Mouse (Mus musculus): ENCODE measurements around the gene Tmtc1. TPM values are rescaled to one million over a fixed set of nuclear protein-coding genes. Genes with fewer than 3 reads are reported as not detected.

Gene Tmtc1
- polyA plus RNA-seq, 1 experiment from 2014 or later: 0.66 TPM

GRCm38 (mm10) chr6:148387990-148388389, 56.2 kb downstream of the Tmtc1 start:
- no peak for ATAC-seq
- H3K4me3 ChIP-seq (ENCODE audit: low read length): no peak overlapping the region
- H3K4me2 ChIP-seq (ENCODE audit: low read depth, low read length): no peak overlapping the region
- H3K4me1 ChIP-seq (ENCODE audit: control insufficient read depth, insufficient read depth, low read length): peaks cover 23% of the 10 kb centered on the region
- H3K27me3 ChIP-seq (replicated peaks; ENCODE audit: control insufficient read depth, insufficient read depth, low read length): no peaks in the 10 kb centered on the region
- no peak overlapping the region for H3K9ac ChIP-seq (ENCODE audit: low read depth, low read length)
- H3K27ac ChIP-seq (ENCODE audit: low read length): no peak overlapping the region
- no peaks in the 10 kb centered on the region for H3K36me3 ChIP-seq (ENCODE audit: control insufficient read depth, insufficient read depth, low read length)
- H3K9me3 ChIP-seq (ENCODE audit: control insufficient read depth, low read length): no peaks in the 10 kb centered on the region
- WGBS: 61% methylated on average over 1 of the region's 1 CpGs

GRCm38 (mm10) chr6:148384111-148384895, 59.9 kb downstream of the Tmtc1 start:
- Histone ChIP-seq H3K36me3 (ENCODE audit: control insufficient read depth, insufficient read depth, low read length) (no peaks in the 10 kb centered on the region), H3K4me2 (ENCODE audit: low read depth, low read length) (no peak overlapping the region), H3K27ac (ENCODE audit: low read length) (no peak overlapping the region), H3K4me3 (ENCODE audit: low read length) (no peak overlapping the region), H3K4me1 (ENCODE audit: control insufficient read depth, insufficient read depth, low read length) (peaks cover 8% of the 10 kb centered on the region; the same call in 1 of the 2 replicates), H3K9ac (ENCODE audit: low read depth, low read length) (no peak overlapping the region), H3K27me3 (replicated peaks; ENCODE audit: control insufficient read depth, insufficient read depth, low read length) (no peaks in the 10 kb centered on the region), H3K9me3 (ENCODE audit: control insufficient read depth, low read length) (no peaks in the 10 kb centered on the region)
- WGBS: 54% methylated on average over 6 of the region's 6 CpGs
- ATAC-seq: no peak

GRCm38 (mm10) chr6:148381163-148381782, 62.9 kb downstream of the Tmtc1 start:
- Histone ChIP-seq H3K4me2 (ENCODE audit: low read depth, low read length) (no peak overlapping the region), H3K9me3 (ENCODE audit: control insufficient read depth, low read length) (no peaks in the 10 kb centered on the region), H3K9ac (ENCODE audit: low read depth, low read length) (no peak overlapping the region), H3K27ac (ENCODE audit: low read length) (no peak overlapping the region), H3K4me1 (ENCODE audit: control insufficient read depth, insufficient read depth, low read length) (peaks cover 5% of the 10 kb centered on the region; the same call in 1 of the 2 replicates), H3K36me3 (ENCODE audit: control insufficient read depth, insufficient read depth, low read length) (no peaks in the 10 kb centered on the region), H3K4me3 (ENCODE audit: low read length) (no peak overlapping the region), H3K27me3 (replicated peaks; ENCODE audit: control insufficient read depth, insufficient read depth, low read length) (no peaks in the 10 kb centered on the region)
- WGBS: 80% methylated on average over 9 of the region's 9 CpGs
- ATAC-seq: no peak

GRCm38 (mm10) chr6:148375618-148376209, 68.5 kb downstream of the Tmtc1 start:
- Histone ChIP-seq H3K9ac (ENCODE audit: low read depth, low read length) (no peak overlapping the region), H3K4me2 (ENCODE audit: low read depth, low read length) (no peak overlapping the region), H3K9me3 (ENCODE audit: control insufficient read depth, low read length) (no peaks in the 10 kb centered on the region), H3K27ac (ENCODE audit: low read length) (no peak overlapping the region), H3K27me3 (replicated peaks; ENCODE audit: control insufficient read depth, insufficient read depth, low read length) (no peaks in the 10 kb centered on the region), H3K4me1 (ENCODE audit: control insufficient read depth, insufficient read depth, low read length) (peaks cover 6% of the 10 kb centered on the region; the same call in 1 of the 2 replicates), H3K4me3 (ENCODE audit: low read length) (no peak overlapping the region), H3K36me3 (ENCODE audit: control insufficient read depth, insufficient read depth, low read length) (no peaks in the 10 kb centered on the region)
- 63% methylated on average over 3 of the region's 3 CpGs for WGBS
- ATAC-seq: no peak

GRCm38 (mm10) chr6:148375015-148375414, 69.2 kb downstream of the Tmtc1 start:
- H3K4me3 ChIP-seq (ENCODE audit: low read length): no peak overlapping the region
- 72% methylated on average over 3 of the region's 3 CpGs for WGBS
- H3K27me3 ChIP-seq (replicated peaks; ENCODE audit: control insufficient read depth, insufficient read depth, low read length): no peaks in the 10 kb centered on the region
- no peaks in the 10 kb centered on the region for H3K9me3 ChIP-seq (ENCODE audit: control insufficient read depth, low read length)
- no peaks in the 10 kb centered on the region for H3K36me3 ChIP-seq (ENCODE audit: control insufficient read depth, insufficient read depth, low read length)
- H3K4me2 ChIP-seq (ENCODE audit: low read depth, low read length): no peak overlapping the region
- no peak overlapping the region for H3K9ac ChIP-seq (ENCODE audit: low read depth, low read length)
- H3K4me1 ChIP-seq (ENCODE audit: control insufficient read depth, insufficient read depth, low read length): peaks cover 6% of the 10 kb centered on the region; the same call in 1 of the 2 replicates
- ATAC-seq: no peak
- no peak overlapping the region for H3K27ac ChIP-seq (ENCODE audit: low read length)

GRCm38 (mm10) chr6:148373444-148373843, 70.7 kb downstream of the Tmtc1 start:
- Histone ChIP-seq H3K36me3 (ENCODE audit: control insufficient read depth, insufficient read depth, low read length) (no peaks in the 10 kb centered on the region), H3K9ac (ENCODE audit: low read depth, low read length) (no peak overlapping the region), H3K27ac (ENCODE audit: low read length) (no peak overlapping the region), H3K4me2 (ENCODE audit: low read depth, low read length) (no peak overlapping the region), H3K4me3 (ENCODE audit: low read length) (no peak overlapping the region), H3K4me1 (ENCODE audit: control insufficient read depth, insufficient read depth, low read length) (peaks cover 6% of the 10 kb centered on the region; the same call in 1 of the 2 replicates), H3K9me3 (ENCODE audit: control insufficient read depth, low read length) (no peaks in the 10 kb centered on the region), H3K27me3 (replicated peaks; ENCODE audit: control insufficient read depth, insufficient read depth, low read length) (no peaks in the 10 kb centered on the region)
- ATAC-seq: peak; percentile 98
- WGBS: 29% methylated on average over 2 of the region's 2 CpGs

GRCm38 (mm10) chr6:148371223-148371622, 73.0 kb downstream of the Tmtc1 start:
- ATAC-seq: no peak
- no peaks in the 10 kb centered on the region for H3K9me3 ChIP-seq (ENCODE audit: control insufficient read depth, low read length)
- H3K27me3 ChIP-seq (replicated peaks; ENCODE audit: control insufficient read depth, insufficient read depth, low read length): no peaks in the 10 kb centered on the region
- H3K27ac ChIP-seq (ENCODE audit: low read length): no peak overlapping the region
- no peak overlapping the region for H3K4me2 ChIP-seq (ENCODE audit: low read depth, low read length)
- H3K4me3 ChIP-seq (ENCODE audit: low read length): no peak overlapping the region
- H3K4me1 ChIP-seq (ENCODE audit: control insufficient read depth, insufficient read depth, low read length): peaks cover 9% of the 10 kb centered on the region; the same call in 1 of the 2 replicates
- no peaks in the 10 kb centered on the region for H3K36me3 ChIP-seq (ENCODE audit: control insufficient read depth, insufficient read depth, low read length)
- no peak overlapping the region for H3K9ac ChIP-seq (ENCODE audit: low read depth, low read length)

GRCm38 (mm10) chr6:148367094-148367539, 77.1 kb downstream of the Tmtc1 start:
- Histone ChIP-seq H3K27me3 (replicated peaks; ENCODE audit: control insufficient read depth, insufficient read depth, low read length) (no peaks in the 10 kb centered on the region), H3K9ac (ENCODE audit: low read depth, low read length) (no peak overlapping the region), H3K27ac (ENCODE audit: low read length) (no peak overlapping the region), H3K36me3 (ENCODE audit: control insufficient read depth, insufficient read depth, low read length) (no peaks in the 10 kb centered on the region), H3K4me2 (ENCODE audit: low read depth, low read length) (no peak overlapping the region), H3K9me3 (ENCODE audit: control insufficient read depth, low read length) (no peaks in the 10 kb centered on the region), H3K4me3 (ENCODE audit: low read length) (no peak overlapping the region), H3K4me1 (ENCODE audit: control insufficient read depth, insufficient read depth, low read length) (0 out of 2 replicates have a peak, but pooled peaks cover 3% of the 10 kb centered on the region)
- 30% methylated on average over 4 of the region's 4 CpGs for WGBS
- ATAC-seq: no peak; the same call in 1 of the 2 replicates

- Histone ChIP-seq H3K36me3 (ENCODE audit: control insufficient read depth, insufficient read depth, low read length) (no peaks in the 10 kb centered on the region), H3K9ac (ENCODE audit: low read depth, low read length) (no peak overlapping the region), H3K4me2 (ENCODE audit: low read depth, low read length) (no peak overlapping the region), H3K27me3 (replicated peaks; ENCODE audit: control insufficient read depth, insufficient read depth, low read length) (no peaks in the 10 kb centered on the region), H3K4me3 (ENCODE audit: low read length) (no peak overlapping the region), H3K9me3 (ENCODE audit: control insufficient read depth, low read length) (no peaks in the 10 kb centered on the region), H3K4me1 (ENCODE audit: control insufficient read depth, insufficient read depth, low read length) (0 out of 2 replicates have a peak, but pooled peaks cover 3% of the 10 kb centered on the region), H3K27ac (ENCODE audit: low read length) (no peak overlapping the region)
- 95% methylated on average over 1 of the region's 1 CpGs for WGBS
- no peak for ATAC-seq
Observed at GRCm38 (mm10) chr6:148366629-148367028, 77.6 kb downstream of the Tmtc1 start.

All from intestine, embryonic 16.5 days (tissue).